Mouse (Mus musculus): ENCODE results near the gene Mpzl1. TPM values are rescaled to one million over a fixed set of nuclear protein-coding genes. Genes with fewer than 3 reads are reported as not detected.

The Mpzl1 gene
- polyA plus RNA-seq, 1 experiment from 2014 or later: 159 TPM

GRCm38 (mm10) chr1:165675167-165675566, 40.8 kb upstream of the Mpzl1 start:
- Histone ChIP-seq H3K9ac (ENCODE audit: low read length) (no peak overlapping the region), H3K36me3 (ENCODE audit: control insufficient read depth, insufficient read depth, low read length) (no peaks in the 10 kb centered on the region), H3K27me3 (replicated peaks; ENCODE audit: control insufficient read depth, insufficient read depth, low read length) (no peaks in the 10 kb centered on the region), H3K4me3 (ENCODE audit: low read depth, low read length) (no peak overlapping the region), H3K9me3 (replicated peaks; ENCODE audit: control insufficient read depth, low read length) (no peaks in the 10 kb centered on the region), H3K27ac (ENCODE audit: low read depth, low read length) (no peak overlapping the region), H3K4me2 (ENCODE audit: low read length) (no peak overlapping the region), H3K4me1 (ENCODE audit: control insufficient read depth, insufficient read depth, low read length) (no peaks in the 10 kb centered on the region)
- DNase-seq (ENCODE audit: low spot score) (no peak), ATAC-seq (no peak)
- WGBS: 96% methylated on average over 9 of the region's 9 CpGs

GRCm38 (mm10) chr1:165672355-165672754, 38.0 kb upstream of the Mpzl1 start:
- H3K4me1 ChIP-seq (ENCODE audit: control insufficient read depth, insufficient read depth, low read length): no peaks in the 10 kb centered on the region
- no peaks in the 10 kb centered on the region for H3K36me3 ChIP-seq (ENCODE audit: control insufficient read depth, insufficient read depth, low read length)
- H3K27ac ChIP-seq (ENCODE audit: low read depth, low read length): no peak overlapping the region
- ATAC-seq (no peak), DNase-seq (ENCODE audit: low spot score) (no peak)
- no peak overlapping the region for H3K9ac ChIP-seq (ENCODE audit: low read length)
- 73% methylated on average over 9 of the region's 9 CpGs for WGBS
- H3K4me3 ChIP-seq (ENCODE audit: low read depth, low read length): no peak overlapping the region
- no peaks in the 10 kb centered on the region for H3K9me3 ChIP-seq (replicated peaks; ENCODE audit: control insufficient read depth, low read length)
- no peaks in the 10 kb centered on the region for H3K27me3 ChIP-seq (replicated peaks; ENCODE audit: control insufficient read depth, insufficient read depth, low read length)
- H3K4me2 ChIP-seq (ENCODE audit: low read length): no peak overlapping the region

GRCm38 (mm10) chr1:165670056-165670455, 35.7 kb upstream of the Mpzl1 start:
- no peaks in the 10 kb centered on the region for H3K36me3 ChIP-seq (ENCODE audit: control insufficient read depth, insufficient read depth, low read length)
- H3K4me3 ChIP-seq (ENCODE audit: low read depth, low read length): no peak overlapping the region
- H3K27me3 ChIP-seq (replicated peaks; ENCODE audit: control insufficient read depth, insufficient read depth, low read length): no peaks in the 10 kb centered on the region
- DNase-seq (ENCODE audit: low spot score) (no peak), ATAC-seq (no peak)
- H3K4me2 ChIP-seq (ENCODE audit: low read length): no peak overlapping the region
- no peak overlapping the region for H3K9ac ChIP-seq (ENCODE audit: low read length)
- H3K9me3 ChIP-seq (replicated peaks; ENCODE audit: control insufficient read depth, low read length): no peaks in the 10 kb centered on the region
- no peaks in the 10 kb centered on the region for H3K4me1 ChIP-seq (ENCODE audit: control insufficient read depth, insufficient read depth, low read length)
- H3K27ac ChIP-seq (ENCODE audit: low read depth, low read length): no peak overlapping the region
- WGBS: 79% methylated on average over 6 of the region's 6 CpGs

- H3K4me1 ChIP-seq (ENCODE audit: control insufficient read depth, insufficient read depth, low read length): no peaks in the 10 kb centered on the region
- DNase-seq (ENCODE audit: low spot score) (no peak), ATAC-seq (no peak)
- H3K9ac ChIP-seq (ENCODE audit: low read length): no peak overlapping the region
- no peak overlapping the region for H3K27ac ChIP-seq (ENCODE audit: low read depth, low read length)
- no peaks in the 10 kb centered on the region for H3K27me3 ChIP-seq (replicated peaks; ENCODE audit: control insufficient read depth, insufficient read depth, low read length)
- no peaks in the 10 kb centered on the region for H3K36me3 ChIP-seq (ENCODE audit: control insufficient read depth, insufficient read depth, low read length)
- WGBS: 88% methylated on average over 4 of the region's 4 CpGs
- no peaks in the 10 kb centered on the region for H3K9me3 ChIP-seq (replicated peaks; ENCODE audit: control insufficient read depth, low read length)
- H3K4me3 ChIP-seq (ENCODE audit: low read depth, low read length): no peak overlapping the region
- H3K4me2 ChIP-seq (ENCODE audit: low read length): no peak overlapping the region
Observed at GRCm38 (mm10) chr1:165668904-165669303, 34.6 kb upstream of the Mpzl1 start.

- H3K9me3 ChIP-seq (replicated peaks; ENCODE audit: control insufficient read depth, low read length): no peaks in the 10 kb centered on the region
- 67% methylated on average over 13 of the region's 13 CpGs for WGBS
- no peak for DNase-seq (ENCODE audit: low spot score)
- H3K4me3 ChIP-seq (ENCODE audit: low read depth, low read length): no peak overlapping the region
- H3K4me1 ChIP-seq (ENCODE audit: control insufficient read depth, insufficient read depth, low read length): peaks cover 7% of the 10 kb centered on the region; the same call in 1 of the 2 replicates
- no peak overlapping the region for H3K9ac ChIP-seq (ENCODE audit: low read length)
- H3K36me3 ChIP-seq (ENCODE audit: control insufficient read depth, insufficient read depth, low read length): no peaks in the 10 kb centered on the region
- no peaks in the 10 kb centered on the region for H3K27me3 ChIP-seq (replicated peaks; ENCODE audit: control insufficient read depth, insufficient read depth, low read length)
- no peak overlapping the region for H3K4me2 ChIP-seq (ENCODE audit: low read length)
- no peak for ATAC-seq
- H3K27ac ChIP-seq (ENCODE audit: low read depth, low read length): no peak overlapping the region
Observed at GRCm38 (mm10) chr1:165667380-165667779, 33.0 kb upstream of the Mpzl1 start.

- ATAC-seq: no peak
- DNase-seq (ENCODE audit: low spot score): no peak
- H3K4me3 ChIP-seq (ENCODE audit: low read depth, low read length): no peak overlapping the region
- no peak overlapping the region for H3K27ac ChIP-seq (ENCODE audit: low read depth, low read length)
- no peak overlapping the region for H3K4me2 ChIP-seq (ENCODE audit: low read length)
- H3K9ac ChIP-seq (ENCODE audit: low read length): no peak overlapping the region
- WGBS: 92% methylated on average over 6 of the region's 6 CpGs
- no peaks in the 10 kb centered on the region for H3K27me3 ChIP-seq (replicated peaks; ENCODE audit: control insufficient read depth, insufficient read depth, low read length)
- H3K9me3 ChIP-seq (replicated peaks; ENCODE audit: control insufficient read depth, low read length): no peaks in the 10 kb centered on the region
- H3K4me1 ChIP-seq (ENCODE audit: control insufficient read depth, insufficient read depth, low read length): peaks cover 7% of the 10 kb centered on the region; the same call in 1 of the 2 replicates
- H3K36me3 ChIP-seq (ENCODE audit: control insufficient read depth, insufficient read depth, low read length): no peaks in the 10 kb centered on the region
Observed at GRCm38 (mm10) chr1:165666944-165667343, 32.6 kb upstream of the Mpzl1 start.

- ATAC-seq (no peak), DNase-seq (ENCODE audit: low spot score) (no peak)
- Histone ChIP-seq H3K27me3 (replicated peaks; ENCODE audit: control insufficient read depth, insufficient read depth, low read length) (no peaks in the 10 kb centered on the region), H3K27ac (ENCODE audit: low read depth, low read length) (no peak overlapping the region), H3K36me3 (ENCODE audit: control insufficient read depth, insufficient read depth, low read length) (no peaks in the 10 kb centered on the region), H3K4me1 (ENCODE audit: control insufficient read depth, insufficient read depth, low read length) (peaks cover 7% of the 10 kb centered on the region; the same call in 1 of the 2 replicates), H3K9me3 (replicated peaks; ENCODE audit: control insufficient read depth, low read length) (no peaks in the 10 kb centered on the region), H3K4me3 (ENCODE audit: low read depth, low read length) (no peak overlapping the region), H3K4me2 (ENCODE audit: low read length) (no peak overlapping the region), H3K9ac (ENCODE audit: low read length) (no peak overlapping the region)
- WGBS: 87% methylated on average over 5 of the region's 5 CpGs
Observed at GRCm38 (mm10) chr1:165665758-165666157, 31.4 kb upstream of the Mpzl1 start.

- Histone ChIP-seq H3K36me3 (ENCODE audit: control insufficient read depth, insufficient read depth, low read length) (no peaks in the 10 kb centered on the region), H3K9me3 (replicated peaks; ENCODE audit: control insufficient read depth, low read length) (no peaks in the 10 kb centered on the region), H3K4me3 (ENCODE audit: low read depth, low read length) (no peak overlapping the region), H3K27me3 (replicated peaks; ENCODE audit: control insufficient read depth, insufficient read depth, low read length) (no peaks in the 10 kb centered on the region), H3K9ac (ENCODE audit: low read length) (no peak overlapping the region), H3K4me1 (ENCODE audit: control insufficient read depth, insufficient read depth, low read length) (peaks cover 7% of the 10 kb centered on the region; the same call in 1 of the 2 replicates), H3K27ac (ENCODE audit: low read depth, low read length) (peak overlapping the region; percentile 48; the same call in 1 of the 2 replicates), H3K4me2 (ENCODE audit: low read length) (no peak overlapping the region)
- WGBS: 70% methylated on average over 16 of the region's 16 CpGs
- DNase-seq (ENCODE audit: low spot score) (no peak), ATAC-seq (no peak)
Observed at GRCm38 (mm10) chr1:165663277-165663676, 28.9 kb upstream of the Mpzl1 start.

GRCm38 (mm10) chr1:165662426-165663192, 28.3 kb upstream of the Mpzl1 start:
- Histone ChIP-seq H3K4me3 (ENCODE audit: low read depth, low read length) (no peak overlapping the region), H3K9ac (ENCODE audit: low read length) (no peak overlapping the region), H3K27ac (ENCODE audit: low read depth, low read length) (0 out of 2 replicates have a peak overlapping the region, but pooled peaks have one; percentile 48), H3K9me3 (replicated peaks; ENCODE audit: control insufficient read depth, low read length) (no peaks in the 10 kb centered on the region), H3K4me1 (ENCODE audit: control insufficient read depth, insufficient read depth, low read length) (peaks cover 7% of the 10 kb centered on the region; the same call in 1 of the 2 replicates), H3K36me3 (ENCODE audit: control insufficient read depth, insufficient read depth, low read length) (no peaks in the 10 kb centered on the region), H3K27me3 (replicated peaks; ENCODE audit: control insufficient read depth, insufficient read depth, low read length) (no peaks in the 10 kb centered on the region), H3K4me2 (ENCODE audit: low read length) (no peak overlapping the region)
- DNase-seq (ENCODE audit: low spot score) (peak; percentile 40), ATAC-seq (no peak; the same call in 1 of the 2 replicates)
- WGBS: 35% methylated on average over 15 of the region's 15 CpGs
